Mouse (Mus musculus): ENCODE measurements around the gene Rara.

DNA sequence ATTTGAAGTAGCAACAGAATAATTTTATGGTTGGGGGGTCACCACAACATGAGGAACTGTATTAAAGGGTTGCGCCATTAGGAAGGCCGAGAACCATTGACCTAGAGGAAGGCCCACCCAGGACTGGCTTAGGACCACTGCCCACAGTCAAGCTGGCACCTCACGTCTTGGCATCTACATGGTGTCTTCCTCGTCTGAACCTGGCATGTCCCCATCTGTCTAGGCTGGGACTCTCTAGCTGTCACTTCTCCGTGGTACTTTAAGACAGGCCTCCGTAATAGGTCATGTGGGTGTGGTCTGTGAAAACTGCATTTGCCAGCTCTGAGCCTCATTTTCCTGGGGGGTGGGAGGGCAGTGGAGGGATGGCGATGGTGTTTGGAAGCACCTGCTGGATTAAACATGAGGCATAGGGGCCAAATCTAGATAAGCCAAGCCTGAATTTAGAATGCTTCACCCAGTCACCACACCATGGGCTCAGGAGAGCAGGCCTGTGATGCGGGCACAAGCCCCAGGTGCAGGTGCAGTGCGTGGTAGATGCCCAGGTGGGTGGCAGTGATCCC, 45.3 kb downstream of the Rara start:
- TF ChIP-seq POLR2A (IDR thresholded peaks at IDR 0.05; ENCODE audit: insufficient read depth, low read depth, low read length) = no peak
- TF ChIP-seq CTCF (IDR thresholded peaks at IDR 0.05) = no peak
- no peak for TF ChIP-seq EP300 (IDR thresholded peaks at IDR 0.05; ENCODE audit: insufficient read depth, low read depth, low read length)

Data from heart, adult 2 months (tissue).